Mouse (Mus musculus): Measurements from ENCODE around the gene Oxct2a.
A peak's percentile ranks its signal among the peaks of the same experiment; 100 is the strongest.
"Not testable (repeated sequence)": the region's sequence is repeated elsewhere in the genome, so short reads cannot be mapped to it uniquely, and the experiment has no call there.

Gene Oxct2a

DNA sequence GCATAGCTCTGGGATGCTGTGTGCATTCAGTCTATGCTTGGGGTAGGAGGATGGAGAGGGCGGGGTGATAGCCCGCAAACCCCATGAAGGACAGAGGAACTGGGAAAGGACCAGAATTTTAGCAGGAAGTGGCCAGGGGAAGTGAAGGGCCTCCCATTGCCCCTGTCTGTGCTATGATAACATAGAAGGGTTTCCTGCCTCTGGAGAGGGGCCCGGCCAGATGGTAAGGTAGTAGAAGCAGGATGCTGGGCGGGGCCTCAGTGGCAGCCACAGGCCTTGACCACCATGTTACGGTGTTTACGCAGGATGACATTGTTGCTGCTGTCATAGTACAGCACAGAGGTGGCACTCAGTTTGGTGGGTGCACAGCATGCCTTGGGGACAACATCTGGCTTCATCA, 10.4 kb downstream of the Oxct2a start:
- DNase-seq (ENCODE audit: low read depth, low spot score), result no peak

DNA sequence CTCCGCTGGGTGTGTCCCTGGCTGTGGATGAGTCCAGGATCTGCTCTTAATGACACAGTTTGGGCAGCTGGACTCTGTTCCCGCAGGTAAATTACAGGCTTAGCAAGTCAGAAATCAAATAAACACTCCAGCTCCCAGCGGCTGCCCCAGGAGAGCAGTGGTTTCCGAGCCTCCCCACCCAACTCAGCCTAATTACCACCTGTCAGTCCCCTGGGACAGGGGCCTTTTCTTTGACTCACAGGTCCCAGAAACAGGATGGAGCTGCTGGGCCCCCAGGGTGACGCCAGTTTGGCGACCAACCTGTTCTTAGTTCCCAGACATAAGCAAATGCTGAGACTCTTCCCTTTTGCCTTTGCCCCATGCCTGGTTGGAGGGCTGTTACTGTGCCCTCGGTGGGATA, 11.6 kb downstream of the Oxct2a start:
- DNase-seq (ENCODE audit: low read depth, low spot score), result no peak

DNA sequence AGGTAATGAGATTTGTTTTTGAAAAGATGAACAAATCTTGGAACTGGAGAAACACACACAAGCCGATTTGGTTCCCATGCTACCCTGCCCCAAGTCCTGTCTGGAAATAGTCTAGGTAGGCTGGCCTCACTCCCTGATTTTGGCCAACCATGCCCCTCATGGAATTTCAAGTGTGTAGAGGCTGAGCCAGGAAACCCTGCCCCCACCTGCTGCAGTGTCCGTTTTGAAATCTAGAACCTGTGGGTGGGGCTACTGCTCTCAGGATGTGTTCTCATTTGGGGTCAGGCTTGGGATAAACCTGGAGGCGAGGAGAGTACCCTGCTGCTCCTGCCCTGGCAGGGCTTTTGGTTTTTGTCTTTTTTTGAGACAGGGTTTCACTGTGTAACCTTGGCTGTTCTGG, 15.1 kb downstream of the Oxct2a start:
- DNase-seq (ENCODE audit: low read depth, low spot score), result no peak

- DNase-seq (ENCODE audit: low read depth, low spot score), result no peak
Observed at GRCm38 (mm10) chr4:123306999-123307398, 16.4 kb downstream of the Oxct2a start.

DNA sequence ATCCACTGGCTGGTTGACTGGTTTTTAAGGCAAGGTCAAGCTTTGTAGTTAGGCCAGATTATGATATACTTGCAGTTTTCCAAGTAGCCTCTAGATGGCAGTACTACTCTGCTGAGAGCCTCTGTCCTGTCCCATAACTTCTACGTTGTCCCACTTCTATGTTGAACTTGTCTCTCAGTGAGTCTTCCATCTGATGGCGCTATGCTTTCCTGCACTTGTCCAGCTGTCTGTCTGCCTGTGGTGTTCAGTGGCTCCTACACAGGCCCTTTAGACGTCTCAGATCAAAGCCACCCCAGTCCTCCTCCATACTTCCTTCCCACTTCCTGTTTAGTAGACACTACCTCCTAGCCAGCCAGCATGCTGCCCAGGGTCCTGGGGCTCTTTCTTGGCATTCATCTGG, 17.6 kb downstream of the Oxct2a start:
- no peak for DNase-seq (ENCODE audit: low read depth, low spot score)

DNA sequence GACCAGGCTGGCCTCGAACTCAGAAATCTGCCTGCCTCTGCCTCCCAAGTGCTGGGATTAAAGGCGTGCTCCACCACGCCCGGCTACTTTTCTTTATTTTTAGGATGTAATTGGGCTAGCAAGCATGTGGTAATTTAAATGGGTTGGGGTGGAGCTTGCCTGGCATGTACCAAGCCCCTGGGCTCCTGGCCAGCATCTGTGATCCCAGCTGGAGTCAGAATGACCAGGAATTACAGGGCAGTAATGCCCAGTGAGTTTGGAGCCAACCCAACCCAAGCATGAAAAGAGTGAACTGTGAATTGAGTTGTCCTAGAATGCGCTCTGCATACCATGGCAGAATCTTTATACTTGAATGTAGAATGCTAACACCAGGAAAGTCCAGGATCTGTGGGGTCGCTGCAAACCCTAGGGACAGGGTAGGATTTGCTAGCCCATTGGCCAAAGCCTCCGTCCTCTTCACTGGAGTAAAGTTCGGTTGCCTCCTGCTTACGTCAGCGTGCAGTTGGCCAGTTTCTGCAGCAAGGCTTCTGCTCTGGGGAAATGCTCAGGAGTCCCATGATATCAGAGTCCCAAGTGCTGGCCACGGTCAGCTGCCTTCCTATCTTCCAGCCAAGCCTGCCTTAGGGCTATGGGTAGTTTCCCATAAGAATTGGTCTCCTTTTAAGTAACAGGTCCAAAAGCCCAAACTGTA, 24.3 kb downstream of the Oxct2a start:
- no peak for DNase-seq (ENCODE audit: low read depth, low spot score)

DNA sequence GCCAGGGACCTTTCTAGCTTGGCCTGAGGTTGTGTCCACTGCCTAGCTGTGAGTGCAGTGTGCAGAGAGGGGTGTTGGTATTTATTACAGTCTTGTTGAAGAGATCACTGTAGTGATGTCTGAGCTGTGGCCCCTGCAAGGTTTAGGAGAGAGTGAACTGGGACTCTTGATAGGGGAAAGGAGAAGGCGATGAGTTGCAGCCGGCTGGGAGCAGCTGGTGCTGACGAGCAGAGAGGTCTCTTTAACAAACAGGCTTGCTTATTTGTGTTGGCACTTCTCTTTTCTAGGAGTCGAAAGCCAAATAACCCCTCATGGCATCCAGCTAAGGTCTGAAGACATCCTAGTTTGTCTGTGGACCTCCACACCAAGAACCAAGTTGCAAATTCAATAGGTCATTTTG, 25.2 kb downstream of the Oxct2a start:
- no peak for DNase-seq (ENCODE audit: low read depth, low spot score)

- no peak for DNase-seq (ENCODE audit: low read depth, low spot score)
Observed at GRCm38 (mm10) chr4:123297195-123297960, 26.1 kb downstream of the Oxct2a start.

DNA sequence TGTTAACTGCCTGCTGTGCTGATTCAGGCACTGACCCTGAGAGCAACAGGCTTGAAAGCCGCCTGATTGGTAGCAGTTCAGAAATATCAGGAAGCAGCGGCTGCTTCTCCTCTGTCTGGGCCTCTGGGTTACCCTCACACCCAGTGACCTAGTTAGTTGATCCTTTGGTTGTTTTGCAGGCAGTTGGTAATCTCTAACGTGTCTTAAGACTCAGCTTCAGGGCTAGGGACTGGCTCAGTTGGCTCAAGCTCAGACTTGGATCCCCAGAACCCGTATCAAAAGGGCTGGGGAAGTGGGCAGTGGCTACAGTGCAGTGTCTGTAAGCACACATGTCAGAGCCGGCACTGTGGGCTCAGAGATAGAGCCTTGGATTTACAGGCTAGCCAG, 27.3 kb downstream of the Oxct2a start:
- no peak for DNase-seq (ENCODE audit: low read depth, low spot score)

DNA sequence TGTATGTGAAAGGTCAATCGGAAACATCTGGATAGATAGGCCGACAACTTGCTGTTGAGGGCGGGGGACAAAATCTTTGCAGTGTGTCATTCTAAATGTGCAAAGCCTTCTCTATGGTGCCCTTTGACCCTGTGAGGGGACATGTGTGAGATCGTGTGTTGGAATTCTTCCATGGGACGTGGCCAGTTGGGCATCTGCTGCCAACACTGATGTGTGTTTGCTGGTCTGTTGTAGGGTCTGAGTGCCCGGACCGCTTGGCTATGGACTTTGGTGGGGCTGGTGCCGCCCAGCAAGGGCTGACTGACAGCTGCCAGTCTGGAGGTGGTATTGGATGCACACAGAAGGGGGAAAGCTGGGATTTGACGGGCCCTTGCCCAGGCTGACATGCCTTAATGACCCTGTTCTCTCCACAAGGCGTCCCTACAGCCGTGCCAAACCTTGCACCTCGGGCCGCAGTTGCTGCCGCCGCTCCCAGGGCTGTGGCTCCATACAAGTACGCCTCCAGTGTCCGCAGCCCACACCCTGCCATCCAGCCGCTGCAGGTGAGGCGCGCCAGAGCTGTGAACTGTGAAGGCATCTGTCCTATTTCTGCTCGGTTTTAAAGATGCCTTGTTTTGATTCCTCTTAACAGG, 27.8 kb downstream of the Oxct2a start:
- DNase-seq (ENCODE audit: low read depth, low spot score), result no peak

GRCm38 (mm10) chr4:123295026-123295425, 28.4 kb downstream of the Oxct2a start:
- not testable (repeated sequence) for DNase-seq (ENCODE audit: low read depth, low spot score)

GRCm38 (mm10) chr4:123293661-123294443, 29.6 kb downstream of the Oxct2a start:
- no peak for DNase-seq (ENCODE audit: low read depth, low spot score)

- DNase-seq (ENCODE audit: low read depth, low spot score), result no peak
Observed at GRCm38 (mm10) chr4:123292989-123293388, 30.4 kb downstream of the Oxct2a start.

DNA sequence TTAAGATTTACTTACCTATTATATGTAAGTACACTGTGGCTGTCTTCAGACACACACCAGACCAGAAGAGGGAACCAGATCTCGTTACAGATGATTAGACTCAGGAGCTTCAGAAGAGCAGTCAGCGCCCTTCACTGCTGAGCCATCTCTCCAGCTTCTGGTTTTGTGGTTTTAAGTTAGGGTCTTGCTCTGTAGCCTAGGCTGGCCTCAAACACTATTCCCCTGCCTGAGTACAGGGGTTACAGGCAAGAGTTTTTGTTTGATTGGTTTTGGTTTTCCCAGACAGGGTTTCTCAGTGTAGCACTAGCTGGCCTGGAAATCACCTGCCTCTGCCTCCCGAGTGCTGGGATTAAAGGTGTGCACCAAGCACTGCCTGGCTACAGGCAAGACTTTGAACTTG, 31.0 kb downstream of the Oxct2a start:
- no peak for DNase-seq (ENCODE audit: low read depth, low spot score)

DNA sequence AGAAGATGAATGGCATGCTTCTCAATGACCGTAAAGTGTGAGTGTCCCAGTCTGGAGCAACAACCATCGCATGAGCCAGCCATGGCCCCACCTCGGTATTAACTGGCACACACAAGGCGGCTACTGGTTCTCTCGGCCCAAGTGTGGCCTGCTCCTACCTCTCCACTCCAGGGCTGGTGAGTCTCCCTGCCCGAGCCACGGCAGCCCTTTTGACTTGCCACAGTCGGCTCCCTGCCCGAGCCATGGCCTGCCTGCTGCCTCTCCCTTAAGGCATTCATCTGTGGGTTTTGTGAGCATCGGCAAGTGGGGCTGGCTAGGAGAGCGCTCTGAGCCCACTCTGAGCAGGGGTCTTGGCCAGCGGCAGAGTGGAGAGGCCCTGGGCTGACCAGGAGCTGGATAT, 34.4 kb downstream of the Oxct2a start:
- DNase-seq (ENCODE audit: low read depth, low spot score), result no peak

DNA sequence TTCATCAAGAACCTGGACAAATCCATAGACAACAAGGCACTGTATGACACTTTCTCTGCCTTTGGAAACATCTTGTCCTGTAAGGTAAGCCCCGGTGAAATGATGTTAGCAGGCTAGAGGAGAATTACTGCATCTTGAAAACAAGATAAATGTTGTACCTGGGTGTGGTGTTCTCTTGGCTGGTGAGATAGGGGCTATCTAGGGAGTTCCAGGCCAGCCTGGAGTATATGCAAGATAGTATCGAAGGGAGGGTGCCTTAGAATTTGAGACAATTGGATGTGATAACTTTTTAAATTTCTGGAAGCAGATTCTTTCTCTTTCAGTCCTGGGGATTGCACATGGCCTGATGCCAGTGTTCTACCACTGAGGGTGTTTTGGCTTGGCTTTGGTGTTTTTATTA, 36.6 kb downstream of the Oxct2a start:
- no peak for DNase-seq (ENCODE audit: low read depth, low spot score)

GRCm38 (mm10) chr4:123284731-123285624, 38.5 kb downstream of the Oxct2a start:
- no peak for DNase-seq (ENCODE audit: low read depth, low spot score)

DNA sequence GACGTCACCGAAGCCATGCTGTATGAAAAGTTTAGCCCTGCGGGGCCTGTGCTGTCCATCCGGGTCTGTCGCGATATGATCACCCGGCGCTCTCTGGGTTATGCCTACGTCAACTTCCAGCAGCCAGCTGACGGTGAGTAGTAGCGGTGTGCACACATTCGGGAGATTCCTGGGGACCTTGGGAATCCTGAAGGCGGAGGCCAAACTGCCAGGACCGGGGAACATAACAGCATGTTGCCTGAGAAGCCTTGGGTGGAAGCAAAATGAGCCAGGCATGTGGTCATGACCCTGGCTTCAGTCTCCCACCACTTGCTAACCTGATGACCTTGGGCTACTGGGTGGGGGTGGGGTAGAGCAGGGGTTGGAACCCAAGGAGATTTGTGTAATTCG, 39.8 kb downstream of the Oxct2a start:
- DNase-seq (ENCODE audit: low read depth, low spot score), result not testable (repeated sequence)

- DNase-seq (ENCODE audit: low read depth, low spot score), result not testable (repeated sequence)
Observed at GRCm38 (mm10) chr4:123282915-123283674, 40.3 kb downstream of the Oxct2a start.

DNA sequence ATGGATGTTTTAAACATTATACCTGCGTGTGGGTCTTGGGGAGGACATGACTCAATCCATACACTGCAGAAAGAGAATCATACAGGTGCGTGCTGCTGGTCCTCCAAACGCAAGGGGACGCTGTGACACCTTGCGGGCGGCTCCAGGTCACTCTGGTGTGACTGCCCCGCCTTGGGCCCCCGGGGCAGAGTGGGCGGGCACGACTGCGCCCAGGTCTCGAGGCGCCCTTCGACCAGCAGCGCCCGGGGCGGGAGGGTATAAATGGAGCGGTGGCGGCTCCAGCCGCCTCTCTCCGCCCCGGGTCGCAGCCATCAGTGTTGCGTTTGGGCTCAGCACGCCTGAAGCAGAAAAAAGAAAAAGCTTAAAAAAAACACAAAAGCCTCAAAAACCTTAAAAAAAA, 40.9 kb downstream of the Oxct2a start:
- peak; percentile 85 for DNase-seq (ENCODE audit: low read depth, low spot score)

Measured in WW6 (cell line).